Mouse (Mus musculus): ENCODE measurements around the gene Dao.

DNA sequence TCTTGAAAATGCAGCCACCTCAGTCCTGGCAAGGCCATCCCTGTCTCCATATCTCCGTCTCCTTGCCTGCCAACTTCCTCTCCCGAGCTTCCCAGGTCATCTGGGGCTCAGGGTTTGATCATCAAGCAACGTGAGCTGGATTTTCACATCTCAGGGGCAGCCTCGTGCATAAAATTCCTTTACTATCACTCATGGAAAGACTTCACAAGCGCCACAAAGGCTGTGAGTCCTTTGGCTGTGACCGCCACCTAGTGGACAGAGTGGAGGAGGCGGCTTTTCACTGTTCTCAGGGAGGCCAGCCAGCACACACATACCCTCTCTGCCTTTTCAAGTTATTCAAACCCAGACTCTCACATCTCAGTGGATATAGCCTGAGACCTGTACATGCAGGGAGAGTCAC is 49.1 kb upstream of the Dao start:
- TF ChIP-seq CTCF (IDR thresholded peaks at IDR 0.05; ENCODE audit: low read depth) (peak; percentile 98), EP300 (IDR thresholded peaks at IDR 0.05; ENCODE audit: low read depth) (peak; percentile 66; the same call in 1 of the 2 replicates)

Data from heart, postnatal 0 days (tissue).